ENCODE assay signal across 30 mouse cellular contexts in the genomic region with DNA sequence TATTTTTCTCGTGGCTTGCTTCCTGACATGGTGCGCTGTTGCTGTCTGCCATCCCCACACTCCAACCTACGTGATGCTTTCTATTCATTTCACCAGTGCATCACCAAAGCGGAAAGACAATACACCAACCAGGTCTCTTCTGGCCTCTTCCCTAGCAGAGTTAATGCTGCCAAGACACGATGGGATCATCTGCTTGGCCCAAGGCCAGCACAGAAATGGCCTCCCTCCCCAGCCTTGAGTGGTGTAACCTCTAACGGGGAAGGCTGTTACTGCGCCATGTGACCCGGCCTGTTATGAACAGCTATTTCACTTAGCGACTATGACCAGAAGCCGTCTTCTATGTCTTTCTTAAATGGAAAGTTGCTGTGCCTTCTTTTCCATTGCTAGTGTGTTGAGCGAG.
DNase-seq lines count a peak whose midpoint lies in the region; ATAC-seq lines count a peak whose summit lies in the region.
"Had no signal": no experiment of that assay in that cellular context is flagged by ENCODE, and none has a peak within 500 bp of the region (broad histone marks: within the 10 kb centered on the region; RNA-seq: fewer than 3 reads in every experiment).

No protein-coding gene starts in this region.

- H3K4me3 ChIP-seq in hindbrain, embryonic 16.5 days (ENCODE audit: low read length), result no peak overlapping the region
- H3K4me3 ChIP-seq in hindbrain, embryonic 12.5 days, result no peak overlapping the region
- H3K4me3 ChIP-seq in lung, embryonic 16.5 days (ENCODE audit: low read length), result no peak overlapping the region
- H3K4me3 ChIP-seq in heart, embryonic 10.5 days, result no peak overlapping the region
- H3K4me3 ChIP-seq: embryonic facial prominence, embryonic 13.5 days; erythroblast, embryonic 14.5 days; forebrain, embryonic 13.5 days; hindbrain, embryonic 10.5 days; kidney, embryonic 15.5 days; limb, embryonic 15.5 days; neural tube, embryonic 12.5 days had no signal

- peak; percentile 57 for DNase-seq in adrenal gland, adult 2 months
- no peak for DNase-seq in adrenal gland, postnatal 4 days (ENCODE audit: low spot score in 2 of 2)
- no peak for DNase-seq in lung, postnatal 10 days
- peak; percentile 34 for DNase-seq in adrenal gland, postnatal 25 days
- DNase-seq in heart, embryonic 10.5 days (ENCODE audit: low spot score), result no peak
- DNase-seq: cerebellum, adult 18-20 months; cerebellum, postnatal 36 days; embryo, embryonic 11 days; gastrocnemius, postnatal 10 days; kidney, adult 11 months; kidney, postnatal 36 days; lung, postnatal 14 days; midbrain, embryonic 14.5 days; right cerebral cortex, adult 18-20 months; right cerebral cortex, postnatal 4 days; thymus, adult 2 months had no signal

- 0 out of 2 replicates have a peak, but pooled peaks have one; percentile 50 for ATAC-seq in hindbrain, embryonic 16.5 days
- no peak for ATAC-seq in hindbrain, embryonic 12.5 days (ENCODE audit: low FRiP score)
- ATAC-seq in lung, embryonic 16.5 days (ENCODE audit: low read depth), result no peak
- ATAC-seq: activated CD4-positive, CD25-positive, alpha-beta regulatory T cell, adult 4 months; forebrain, embryonic 13.5 days had no signal

- peaks cover 7% of the 10 kb centered on the region; the same call in 1 of the 2 replicates for H3K36me3 ChIP-seq in hindbrain, embryonic 16.5 days (ENCODE audit: control insufficient read depth, insufficient read depth, low read length)
- H3K36me3 ChIP-seq in hindbrain, embryonic 12.5 days, result peaks cover 32% of the 10 kb centered on the region
- H3K36me3 ChIP-seq in lung, embryonic 16.5 days (ENCODE audit: control insufficient read depth, insufficient read depth, low read length), result no peaks in the 10 kb centered on the region
- peaks cover 24% of the 10 kb centered on the region; the same call in 1 of the 2 replicates for H3K36me3 ChIP-seq in heart, embryonic 10.5 days

- H3K27ac ChIP-seq in hindbrain, embryonic 16.5 days (ENCODE audit: low read depth, low read length), result no peak overlapping the region
- H3K27ac ChIP-seq in hindbrain, embryonic 12.5 days, result no peak overlapping the region
- H3K27ac ChIP-seq in lung, embryonic 16.5 days (ENCODE audit: low read length), result peak overlapping the region; percentile 50
- no peak overlapping the region for H3K27ac ChIP-seq in heart, embryonic 10.5 days
- H3K27ac ChIP-seq: embryonic facial prominence, embryonic 13.5 days; forebrain, embryonic 13.5 days; hindbrain, embryonic 10.5 days; kidney, embryonic 15.5 days; limb, embryonic 15.5 days; liver, embryonic 14.5 days; neural tube, embryonic 12.5 days; stomach, postnatal 0 days had no signal

- no peak overlapping the region for H3K4me2 ChIP-seq in hindbrain, embryonic 16.5 days (ENCODE audit: low read length)
- no peak overlapping the region for H3K4me2 ChIP-seq in hindbrain, embryonic 12.5 days (replicated peaks)
- no peak overlapping the region for H3K4me2 ChIP-seq in lung, embryonic 16.5 days (ENCODE audit: low read depth, low read length)
- H3K4me2 ChIP-seq: embryonic facial prominence, embryonic 13.5 days; forebrain, embryonic 13.5 days; heart, embryonic 11.5 days; kidney, embryonic 15.5 days; limb, embryonic 15.5 days; neural tube, embryonic 12.5 days had no signal

- no peak overlapping the region for H3K9ac ChIP-seq in hindbrain, embryonic 16.5 days (ENCODE audit: low read depth, low read length)
- H3K9ac ChIP-seq in hindbrain, embryonic 12.5 days, result no peak overlapping the region
- H3K9ac ChIP-seq in lung, embryonic 16.5 days (ENCODE audit: low read length), result no peak overlapping the region
- H3K9ac ChIP-seq: embryonic facial prominence, embryonic 13.5 days; forebrain, embryonic 13.5 days; kidney, embryonic 15.5 days; limb, embryonic 15.5 days; liver, embryonic 14.5 days; neural tube, embryonic 12.5 days had no signal

- no peaks in the 10 kb centered on the region for H3K9me3 ChIP-seq in hindbrain, embryonic 16.5 days (ENCODE audit: control insufficient read depth, low read length)
- H3K9me3 ChIP-seq in hindbrain, embryonic 12.5 days (replicated peaks), result no peaks in the 10 kb centered on the region
- no peaks in the 10 kb centered on the region for H3K9me3 ChIP-seq in lung, embryonic 16.5 days (ENCODE audit: control insufficient read depth, low read length)
- no peaks in the 10 kb centered on the region for H3K9me3 ChIP-seq in heart, embryonic 10.5 days
- H3K9me3 ChIP-seq: embryonic facial prominence, embryonic 13.5 days; forebrain, embryonic 13.5 days; hindbrain, embryonic 10.5 days; kidney, embryonic 15.5 days; limb, embryonic 15.5 days; neural tube, embryonic 12.5 days had no signal

- H3K4me1 ChIP-seq in hindbrain, embryonic 16.5 days (ENCODE audit: control insufficient read depth, insufficient read depth, low read depth, low read length), result no peaks in the 10 kb centered on the region
- peaks cover 10% of the 10 kb centered on the region; the same call in 1 of the 2 replicates for H3K4me1 ChIP-seq in hindbrain, embryonic 12.5 days
- H3K4me1 ChIP-seq in lung, embryonic 16.5 days (replicated peaks; ENCODE audit: control insufficient read depth, insufficient read depth, low read length), result no peaks in the 10 kb centered on the region
- no peaks in the 10 kb centered on the region for H3K4me1 ChIP-seq in heart, embryonic 10.5 days
- H3K4me1 ChIP-seq: embryonic facial prominence, embryonic 13.5 days; forebrain, embryonic 13.5 days; kidney, embryonic 15.5 days; limb, embryonic 15.5 days had no signal

- 88% methylated on average over 11 of the region's 11 CpGs for WGBS in hindbrain, embryonic 16.5 days
- WGBS in hindbrain, embryonic 12.5 days, result 92% methylated on average over 11 of the region's 11 CpGs
- WGBS in lung, embryonic 16.5 days, result 90% methylated on average over 11 of the region's 11 CpGs
- WGBS in heart, embryonic 10.5 days, result 92% methylated on average over 11 of the region's 11 CpGs

- no peaks in the 10 kb centered on the region for H3K27me3 ChIP-seq in hindbrain, embryonic 16.5 days (replicated peaks; ENCODE audit: control insufficient read depth, insufficient read depth, low read length)
- H3K27me3 ChIP-seq in hindbrain, embryonic 12.5 days, result no peaks in the 10 kb centered on the region
- no peaks in the 10 kb centered on the region for H3K27me3 ChIP-seq in lung, embryonic 16.5 days (ENCODE audit: control insufficient read depth, insufficient read depth, low read depth, low read length)
- H3K27me3 ChIP-seq in heart, embryonic 10.5 days (ENCODE audit: insufficient read depth, poor library complexity, severe bottlenecking), result no peaks in the 10 kb centered on the region
- H3K27me3 ChIP-seq: embryonic facial prominence, embryonic 13.5 days; forebrain, embryonic 13.5 days; kidney, embryonic 15.5 days; limb, embryonic 15.5 days; neural tube, embryonic 12.5 days had no signal

Comparison
In these comparisons a context has a peak if more than half of its experiments do, and no peak if none do; other contexts are left out.
1. DNase-seq: peak in adrenal gland, adult 2 months (single experiment) and adrenal gland, postnatal 25 days (single experiment); none in adrenal gland, postnatal 4 days (0 of 2), lung, postnatal 10 days (single experiment) and heart, embryonic 10.5 days (single experiment).